In genomic region chr19:21737881-21738590, GRCm38 (mm10) we compare ENCODE assay signal across 8 mouse cellular contexts. TPM values are rescaled to one million over a fixed set of nuclear protein-coding genes. Genes with fewer than 3 reads are reported as not detected.
DNase-seq lines count a peak whose midpoint lies in the region; ATAC-seq and TF ChIP-seq lines count a peak whose summit lies in the region.

No protein-coding gene starts in this region.

- H3K4me2 ChIP-seq in forebrain, embryonic 15.5 days (replicated peaks) = peak overlapping the region; percentile 29
- peak overlapping the region; percentile 51 for H3K4me2 ChIP-seq in heart, embryonic 13.5 days

- TF ChIP-seq POLR2A in cortical plate, adult 2 months (IDR thresholded peaks at IDR 0.05; ENCODE audit: extremely low read depth, insufficient read depth, low read length) = no peak

- peaks cover 24% of the 10 kb centered on the region for H3K4me1 ChIP-seq in forebrain, embryonic 15.5 days
- H3K4me1 ChIP-seq in forebrain, embryonic 10.5 days = peaks cover 12% of the 10 kb centered on the region; the same call in 1 of the 2 replicates
- H3K4me1 ChIP-seq in cortical plate, adult 2 months (ENCODE audit: control insufficient read depth, insufficient read depth, low read length) = no peaks in the 10 kb centered on the region
- H3K4me1 ChIP-seq in heart, embryonic 13.5 days = peaks cover 11% of the 10 kb centered on the region

- no peaks in the 10 kb centered on the region for H3K27me3 ChIP-seq in forebrain, embryonic 15.5 days
- H3K27me3 ChIP-seq in forebrain, embryonic 10.5 days (ENCODE audit: poor library complexity, severe bottlenecking) = no peaks in the 10 kb centered on the region
- no peaks in the 10 kb centered on the region for H3K27me3 ChIP-seq in heart, embryonic 13.5 days (replicated peaks)

- H3K9ac ChIP-seq in forebrain, embryonic 15.5 days (replicated peaks) = no peak overlapping the region
- no peak overlapping the region for H3K9ac ChIP-seq in heart, embryonic 13.5 days

- WGBS in forebrain, embryonic 15.5 days = 25% methylated on average over 17 of the region's 17 CpGs
- WGBS in forebrain, embryonic 10.5 days = 70% methylated on average over 17 of the region's 17 CpGs
- WGBS in heart, embryonic 13.5 days = 48% methylated on average over 17 of the region's 17 CpGs

- H3K27ac ChIP-seq in forebrain, embryonic 15.5 days (replicated peaks) = peak overlapping the region; percentile 71
- no peak overlapping the region for H3K27ac ChIP-seq in forebrain, embryonic 10.5 days
- H3K27ac ChIP-seq in cortical plate, adult 2 months (ENCODE audit: insufficient read depth, low read length) = peak overlapping the region; percentile 26; the same call in 1 of the 2 replicates
- peak overlapping the region; percentile 85 for H3K27ac ChIP-seq in heart, embryonic 13.5 days (replicated peaks)

- TF ChIP-seq CTCF in cortical plate, adult 2 months (IDR thresholded peaks at IDR 0.05; ENCODE audit: extremely low read depth, insufficient read depth, low read length) = no peak

- no peaks in the 10 kb centered on the region for H3K9me3 ChIP-seq in forebrain, embryonic 15.5 days
- H3K9me3 ChIP-seq in forebrain, embryonic 10.5 days = no peaks in the 10 kb centered on the region
- H3K9me3 ChIP-seq in heart, embryonic 13.5 days = no peaks in the 10 kb centered on the region

- H3K4me3 ChIP-seq in forebrain, embryonic 15.5 days = no peak overlapping the region
- H3K4me3 ChIP-seq in forebrain, embryonic 10.5 days = no peak overlapping the region
- no peak overlapping the region for H3K4me3 ChIP-seq in cortical plate, adult 2 months (ENCODE audit: insufficient read depth, low read length)
- 0 out of 2 replicates have a peak overlapping the region, but pooled peaks have one; percentile 24 for H3K4me3 ChIP-seq in heart, embryonic 13.5 days

- ATAC-seq in forebrain, embryonic 15.5 days (replicated peaks) = peak; percentile 81
- no peak for ATAC-seq in heart, embryonic 13.5 days (ENCODE audit: extremely low read depth, insufficient number of reproducible peaks, low FRiP score, low TSS enrichment)
- ATAC-seq in megakaryocyte, adult 5-6 weeks (ENCODE audit: poor library complexity, severe bottlenecking) = peak; percentile 63

- H3K36me3 ChIP-seq in forebrain, embryonic 15.5 days = no peaks in the 10 kb centered on the region
- no peaks in the 10 kb centered on the region for H3K36me3 ChIP-seq in forebrain, embryonic 10.5 days (replicated peaks)
- no peaks in the 10 kb centered on the region for H3K36me3 ChIP-seq in heart, embryonic 13.5 days

- no peak for DNase-seq in forebrain, embryonic 10.5 days (ENCODE audit: extremely low spot score, low spot score)
- peak; percentile 63 for DNase-seq in MN1 (ENCODE audit: low spot score)
- peak; percentile 46 to 55 for DNase-seq in kidney, postnatal 25 days
- no peak for DNase-seq in retina, postnatal 1 day

RNA-seq across cellular contexts. Expression of gene Cemip2, which starts 40.1 kb away (rescaled TPM):
- polyA plus RNA-seq in forebrain, embryonic 15.5 days (2015; fragmentation: Nextera tagmentation; extraction: Ambion mirVana) = 39.3 and 43.0 TPM in 2 replicates
- 56.4 and 58.7 TPM in 2 replicates for polyA plus RNA-seq in forebrain, embryonic 10.5 days (2016; fragmentation: Nextera tagmentation; extraction: Ambion mirVana)
- polyA plus RNA-seq in cortical plate, adult 2 months (2012; rRNA removed) = 5.3 and 5.6 TPM in 2 replicates
- polyA plus RNA-seq in heart, embryonic 13.5 days (2015; fragmentation: Nextera tagmentation; extraction: Ambion mirVana) = 55.2 and 58.9 TPM in 2 replicates
- total RNA-seq in megakaryocyte, adult 5-6 weeks (2015) = 8.1 and 9.0 TPM in 2 replicates
- total RNA-seq in megakaryocyte, adult 5-6 weeks (2017) = 16.0 and 19.3 TPM in 2 replicates

Comparison
In these comparisons a context has a peak if more than half of its experiments do, and no peak if none do; other contexts are left out.
1. DNase-seq: peak in MN1 (single experiment) and kidney, postnatal 25 days (2 of 2); none in forebrain, embryonic 10.5 days (single experiment) and retina, postnatal 1 day (single experiment).